Mouse (Mus musculus) olfactory bulb, adult 2 months (tissue): ENCODE data around the gene Wdr20.

Experiments used
- CTCF ChIP-seq: fragments of 200-500 bp; IDR thresholded peaks from 2 replicates; pipeline ENCODE4 v1.5.1; 2012; ENCODE audit warnings: low read depth, mild to moderate bottlenecking, low read length, moderate library complexity; ENCODE audit not compliant: insufficient read depth
- POLR2A ChIP-seq: fragments of 200-500 bp; IDR thresholded peaks from 2 replicates; pipeline ENCODE4 v1.6.1; 2012; ENCODE audit warnings: mild to moderate bottlenecking, low read depth, low read length, moderate library complexity; ENCODE audit not compliant: insufficient read depth

DNA sequence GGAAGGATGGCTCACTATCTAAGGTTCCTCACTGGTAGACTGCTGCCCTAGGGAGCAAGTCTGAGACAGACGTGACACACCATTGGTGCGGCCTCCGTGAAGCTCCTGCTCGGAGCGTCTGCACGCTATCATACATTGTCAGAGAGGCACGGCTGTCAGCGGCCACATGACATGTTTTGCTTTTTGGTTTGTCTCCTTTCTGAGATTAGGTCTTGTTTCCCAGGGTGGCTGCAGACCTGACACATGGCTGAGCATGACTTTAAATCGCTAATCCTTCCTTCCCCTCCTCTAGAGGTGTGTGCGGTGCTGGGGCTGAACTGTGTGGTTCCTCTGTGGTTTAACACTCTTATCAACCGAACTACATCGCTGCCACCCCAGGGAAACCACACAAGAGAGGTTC lies 113.7 kb downstream of the Wdr20 start:
- TF ChIP-seq CTCF = no peak
- TF ChIP-seq POLR2A = no peak
